Mouse (Mus musculus) ES-E14 (cell line): ENCODE data around the gene Cmc1. TPM values are rescaled to one million over a fixed set of nuclear protein-coding genes. Genes with fewer than 3 reads are reported as not detected.

Experiments used
- DNase-seq: peaks from one replicate; pipeline ENCODE4 v3.0.0-alpha.2; 2013; ENCODE audit warnings: low read depth, low spot score
- H3K27ac ChIP-seq: 2 replicates; pipeline ENCODE4 v1.5.1; 2012; ENCODE audit warnings: low read depth, mild to moderate bottlenecking, low read length, moderate library complexity, mixed read lengths; ENCODE audit not compliant: poor library complexity, insufficient read depth, severe bottlenecking
- H3K36me3 ChIP-seq: 2 replicates; pipeline ENCODE4 v1.6.1; 2012; ENCODE audit warnings: mild to moderate bottlenecking, low read length, moderate library complexity, mixed read lengths; ENCODE audit not compliant: control insufficient read depth, poor library complexity, insufficient read depth, severe bottlenecking
- H3K4me1 ChIP-seq, 2 experiments: fragments of 150-350 bp in 1 of 2; sonication (generic) in 1 of 2; 2 replicates each; pipeline ENCODE4 v1.6.1; 2012; ENCODE audit warnings: low read length in 2 of 2, mild to moderate bottlenecking in 1 of 2, mixed read lengths in 1 of 2; ENCODE audit not compliant: control insufficient read depth in 2 of 2, insufficient read depth in 2 of 2, poor library complexity in 1 of 2
- H3K4me3 ChIP-seq, 2 experiments: fragments of 150-350 bp in 1 of 2; sonication (generic) in 1 of 2; 2 replicates each; pipeline ENCODE4 v1.5.1; 2012; ENCODE audit warnings: low read length in 2 of 2, low read depth in 1 of 2, mild to moderate bottlenecking in 1 of 2, mixed read lengths in 1 of 2; ENCODE audit not compliant: insufficient read depth in 1 of 2, poor library complexity in 1 of 2, severe bottlenecking in 1 of 2
- H3K9ac ChIP-seq: 2 replicates; pipeline ENCODE4 v1.6.1; 2012; ENCODE audit warnings: low read depth, mild to moderate bottlenecking, low read length, mixed read lengths; ENCODE audit not compliant: poor library complexity, insufficient read depth, severe bottlenecking
- H3K9me3 ChIP-seq: fragments of 150-350 bp; sonication (generic); 2 replicates; pipeline ENCODE4 v1.6.1; 2012; ENCODE audit warnings: low read depth, mild to moderate bottlenecking, low read length; ENCODE audit not compliant: control insufficient read depth, insufficient read depth
- CHD2 ChIP-seq: IDR thresholded peaks from 2 replicates; pipeline ENCODE4 v1.6.1; 2014; ENCODE audit warnings: mild to moderate bottlenecking, low read depth, low read length, inconsistent platforms
- HCFC1 ChIP-seq: IDR thresholded peaks from 2 replicates; pipeline ENCODE4 v1.6.1; 2012; ENCODE audit warnings: low read length, inconsistent platforms, borderline replicate concordance; ENCODE audit not compliant: insufficient read depth
- MAFK ChIP-seq: IDR thresholded peaks from 2 replicates; pipeline ENCODE4 v1.6.1; 2014; ENCODE audit warnings: mild to moderate bottlenecking, low read depth, low read length, inconsistent platforms; ENCODE audit not compliant: insufficient read depth
- ZC3H11A ChIP-seq: IDR thresholded peaks from 2 replicates; pipeline ENCODE4 v1.6.1; 2012; ENCODE audit warnings: low read depth, mild to moderate bottlenecking, inconsistent platforms, low read length, borderline replicate concordance
- ZNF384 ChIP-seq: IDR thresholded peaks from 2 replicates; pipeline ENCODE4 v1.6.1; 2012; ENCODE audit warnings: low read depth, low read length, inconsistent platforms
- in situ Hi-C, 2 experiments: fragments of 600-800 bp; cut with MboI; formaldehyde crosslinking; loops; one replicate each; pipeline ENCODE4 v1.15.1; 2025; ENCODE audit warnings: low sequenced_read_pairs in 2 of 2, inconsistent platforms in 1 of 2; ENCODE audit not compliant: unreplicated experiment in 2 of 2
- total RNA-seq: library from RNA; depleted of rRNA; stranded (reverse); fragments of 300-350 nt; gene quantifications from 2 replicates; pipeline ENCODE4 v1.2.3, GENCODE M21; 2012

Cmc1 gene
- total RNA-seq, 1 experiment, result 18.8 TPM

- TF ChIP-seq HCFC1 (no peak), CHD2 (no peak), ZNF384 (peak; percentile 40; the same call in 1 of the 2 replicates), ZC3H11A (no peak), MAFK (no peak)
- H3K9me3 ChIP-seq, result no peaks in the 10 kb centered on the region
- no peak for DNase-seq
- H3K4me1 ChIP-seq, result no peaks in the 10 kb centered on the region
- no peaks in the 10 kb centered on the region for H3K36me3 ChIP-seq
- H3K4me3 ChIP-seq, result no peak overlapping the region
- in situ Hi-C loops, result no loop called here
- no peak overlapping the region for H3K9ac ChIP-seq
- H3K27ac ChIP-seq, result no peak overlapping the region
Observed at GRCm38 (mm10) chr9:118108527-118109011, 41.4 kb downstream of the Cmc1 start.

- no peak for DNase-seq
- Histone ChIP-seq H3K9me3 (no peaks in the 10 kb centered on the region), H3K4me1 (no peaks in the 10 kb centered on the region; a peak in 1 of 4 replicates), H3K9ac (no peak overlapping the region), H3K27ac (no peak overlapping the region), H3K4me3 (no peak overlapping the region), H3K36me3 (no peaks in the 10 kb centered on the region)
- in situ Hi-C loops, result no loop called here
- 0 out of 2 replicates have a peak, but pooled peaks have one; percentile 39 for TF ChIP-seq MAFK
- TF ChIP-seq CHD2, result no peak
Observed at GRCm38 (mm10) chr9:118101802-118102201, 48.2 kb downstream of the Cmc1 start.

GRCm38 (mm10) chr9:118100484-118100883, 49.5 kb downstream of the Cmc1 start:
- no peaks in the 10 kb centered on the region; a peak in 1 of 4 replicates for H3K4me1 ChIP-seq
- H3K9ac ChIP-seq, result no peak overlapping the region
- in situ Hi-C loops, result no loop called here
- no peaks in the 10 kb centered on the region for H3K9me3 ChIP-seq
- no peak overlapping the region for H3K27ac ChIP-seq
- no peak overlapping the region for H3K4me3 ChIP-seq
- no peak for TF ChIP-seq CHD2
- H3K36me3 ChIP-seq, result no peaks in the 10 kb centered on the region
- DNase-seq, result no peak

GRCm38 (mm10) chr9:118099395-118099794, 50.6 kb downstream of the Cmc1 start:
- in situ Hi-C loops, result no loop called here
- DNase-seq, result no peak
- Histone ChIP-seq H3K9ac (no peak overlapping the region), H3K27ac (no peak overlapping the region), H3K4me1 (no peaks in the 10 kb centered on the region; a peak in 1 of 4 replicates), H3K4me3 (no peak overlapping the region), H3K36me3 (no peaks in the 10 kb centered on the region), H3K9me3 (no peaks in the 10 kb centered on the region)
- TF ChIP-seq HCFC1, result no peak
- no peak for TF ChIP-seq ZNF384
- TF ChIP-seq ZC3H11A, result no peak
- no peak for TF ChIP-seq CHD2
- TF ChIP-seq MAFK, result no peak

GRCm38 (mm10) chr9:118083834-118084233, 66.1 kb downstream of the Cmc1 start:
- no peaks in the 10 kb centered on the region for H3K36me3 ChIP-seq
- H3K4me1 ChIP-seq, result no peaks in the 10 kb centered on the region
- in situ Hi-C loops, result no loop called here
- TF ChIP-seq ZNF384 (no peak), CHD2 (no peak), MAFK (no peak), HCFC1 (no peak), ZC3H11A (no peak)
- no peak overlapping the region for H3K27ac ChIP-seq
- H3K9ac ChIP-seq, result no peak overlapping the region
- H3K4me3 ChIP-seq, result no peak overlapping the region
- H3K9me3 ChIP-seq, result no peaks in the 10 kb centered on the region
- no peak for DNase-seq
